Mouse (Mus musculus) olfactory bulb, adult 2 months (tissue): ENCODE results near the gene Gxylt2. TPM values are rescaled to one million over a fixed set of nuclear protein-coding genes. Genes with fewer than 3 reads are reported as not detected.

Source experiments
- H3K27ac ChIP-seq: fragments of 200-500 bp; 2 replicates; pipeline ENCODE4 v1.5.1; 2012; ENCODE audit warnings: low read depth, low read length; ENCODE audit not compliant: insufficient read depth
- H3K4me1 ChIP-seq: fragments of 200-500 bp; 2 replicates; pipeline ENCODE4 v1.6.1; 2012; ENCODE audit warnings: low read length; ENCODE audit not compliant: control insufficient read depth, insufficient read depth
- H3K4me3 ChIP-seq: fragments of 200-500 bp; 2 replicates; pipeline ENCODE4 v1.5.1; 2012; ENCODE audit warnings: mild to moderate bottlenecking, low read depth, low read length, moderate library complexity; ENCODE audit not compliant: insufficient read depth
- CTCF ChIP-seq: fragments of 200-500 bp; IDR thresholded peaks from 2 replicates; pipeline ENCODE4 v1.5.1; 2012; ENCODE audit warnings: low read depth, mild to moderate bottlenecking, low read length, moderate library complexity; ENCODE audit not compliant: insufficient read depth
- POLR2A ChIP-seq: fragments of 200-500 bp; IDR thresholded peaks from 2 replicates; pipeline ENCODE4 v1.6.1; 2012; ENCODE audit warnings: mild to moderate bottlenecking, low read depth, low read length, moderate library complexity; ENCODE audit not compliant: insufficient read depth
- WGBS: fragments of 180-500 bp; shearing (Covaris S2); methylation state at CpG from one replicate; pipeline ENCODE4 v1.1.7; 2018; 5-methylcytosine and 5-hydroxymethylcytosine counted together
- polyA plus RNA-seq: library from polyadenylated mRNA; stranded (reverse); fragments of >200 nt; gene quantifications from 2 replicates; pipeline ENCODE4 v1.2.4, GENCODE M21; 2012; ENCODE audit warnings: low replicate concordance; ENCODE audit not compliant: missing spikeins, insufficient read depth, insufficient read length

The Gxylt2 gene
- polyA plus RNA-seq, 1 experiment: not detected

DNA sequence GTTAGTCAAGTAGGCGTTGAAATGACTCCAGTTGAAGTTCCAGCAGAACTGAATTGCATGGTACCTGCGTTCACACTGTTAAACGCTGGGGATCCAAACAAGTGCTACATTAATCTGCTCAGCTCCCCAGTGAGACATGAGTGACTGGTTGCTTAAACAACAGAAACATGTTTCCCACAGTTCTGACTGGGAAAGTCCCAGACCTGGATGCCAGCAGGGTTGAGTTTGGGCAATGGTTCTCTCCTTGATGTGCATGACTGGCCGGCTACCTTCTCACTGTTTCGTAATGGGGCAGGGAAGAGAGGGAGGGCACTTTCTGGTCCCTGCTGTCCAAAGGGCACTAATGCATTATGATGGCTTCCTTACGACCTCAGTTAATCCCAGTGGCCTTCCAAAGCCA, 77.1 kb downstream of the Gxylt2 start:
- Histone ChIP-seq H3K27ac (no peak overlapping the region), H3K4me3 (no peak overlapping the region), H3K4me1 (peaks cover 9% of the 10 kb centered on the region)
- WGBS: 93% methylated on average over 6 of the region's 6 CpGs
- TF ChIP-seq CTCF (no peak), POLR2A (no peak)

DNA sequence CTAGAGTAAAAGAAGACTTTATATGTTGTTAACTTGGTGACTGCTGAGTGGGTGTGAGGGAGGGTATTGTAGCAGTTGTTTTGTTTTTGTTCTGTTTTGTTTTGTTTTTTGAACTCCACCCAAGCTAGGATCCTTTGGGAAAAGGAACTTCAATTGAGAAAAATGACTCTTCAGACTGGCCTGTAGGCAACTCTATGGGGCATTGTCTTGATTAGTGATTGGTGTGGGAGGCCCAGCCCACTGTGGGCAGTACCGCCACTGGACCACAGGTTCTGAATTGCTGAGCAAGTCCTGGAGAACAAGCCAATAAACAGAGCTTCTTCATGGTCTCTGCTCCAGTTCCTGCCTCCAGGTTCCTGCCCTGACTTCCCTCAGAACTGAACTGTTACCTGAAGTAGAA, 83.2 kb downstream of the Gxylt2 start:
- TF ChIP-seq CTCF (no peak), POLR2A (no peak)
- WGBS: 87% methylated on average over 1 of the region's 1 CpGs

DNA sequence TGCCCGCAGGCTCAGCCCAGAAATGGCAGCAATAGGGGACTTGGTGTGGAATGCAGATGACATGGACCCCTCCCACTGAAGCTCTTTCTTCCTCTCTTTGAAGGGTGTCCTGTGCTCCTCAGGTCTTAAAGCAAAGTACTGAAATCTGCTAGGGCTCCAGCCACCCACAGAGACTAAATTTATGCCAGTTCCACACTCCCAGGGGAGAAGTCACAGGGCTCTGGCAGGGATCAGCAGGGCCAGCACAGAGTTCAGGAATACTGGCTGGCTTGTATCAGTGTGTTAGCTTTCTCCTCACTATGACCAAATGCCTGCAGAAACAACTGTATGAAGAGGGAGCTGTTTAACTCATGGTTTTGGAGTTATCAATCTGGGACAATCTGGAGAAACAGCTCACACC, 84.6 kb downstream of the Gxylt2 start:
- TF ChIP-seq CTCF: no peak
- TF ChIP-seq POLR2A: no peak
- 90% methylated on average over 1 of the region's 1 CpGs for WGBS
- Histone ChIP-seq H3K4me1 (peaks cover 4% of the 10 kb centered on the region; the same call in 1 of the 2 replicates), H3K4me3 (no peak overlapping the region), H3K27ac (no peak overlapping the region)

More for the DNA sequence above, 83.2 kb downstream of the Gxylt2 start:
- H3K4me1 ChIP-seq: no peaks in the 10 kb centered on the region
- no peak overlapping the region for H3K27ac ChIP-seq
- H3K4me3 ChIP-seq: no peak overlapping the region

DNA sequence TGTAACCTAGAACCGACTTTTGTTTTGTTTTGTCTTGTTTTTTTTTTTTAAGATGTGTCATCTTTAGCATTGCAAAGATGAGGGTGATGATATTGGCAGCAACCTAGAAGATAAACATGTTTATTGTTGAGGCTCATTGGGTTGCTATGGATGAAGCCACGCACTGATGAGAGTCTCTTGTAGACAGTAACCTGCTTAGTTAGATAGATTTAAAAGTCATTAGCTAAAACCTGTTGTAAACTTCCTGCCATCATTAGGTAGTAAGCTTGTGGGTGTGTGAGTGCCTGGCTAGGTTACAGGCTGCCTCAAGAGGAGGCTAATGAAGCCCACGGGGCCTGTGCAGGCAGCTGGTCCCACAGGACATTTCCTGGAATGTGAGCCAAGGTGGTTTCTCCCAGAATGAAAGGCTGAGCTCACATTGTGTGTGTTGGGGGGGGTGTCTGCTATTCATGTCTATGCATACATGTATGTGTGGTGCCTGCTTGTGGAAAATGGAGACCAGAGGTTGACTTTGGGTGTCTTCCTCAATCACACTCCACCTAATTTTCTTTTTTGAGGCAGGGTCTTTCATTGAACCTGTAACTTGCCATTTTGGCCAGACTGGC, 87.6 kb downstream of the Gxylt2 start:
- H3K27ac ChIP-seq: no peak overlapping the region
- no peak overlapping the region for H3K4me3 ChIP-seq
- TF ChIP-seq POLR2A (no peak), CTCF (no peak)
- H3K4me1 ChIP-seq: peaks cover 7% of the 10 kb centered on the region; the same call in 1 of the 2 replicates
- 72% methylated on average over 3 of the region's 3 CpGs for WGBS

DNA sequence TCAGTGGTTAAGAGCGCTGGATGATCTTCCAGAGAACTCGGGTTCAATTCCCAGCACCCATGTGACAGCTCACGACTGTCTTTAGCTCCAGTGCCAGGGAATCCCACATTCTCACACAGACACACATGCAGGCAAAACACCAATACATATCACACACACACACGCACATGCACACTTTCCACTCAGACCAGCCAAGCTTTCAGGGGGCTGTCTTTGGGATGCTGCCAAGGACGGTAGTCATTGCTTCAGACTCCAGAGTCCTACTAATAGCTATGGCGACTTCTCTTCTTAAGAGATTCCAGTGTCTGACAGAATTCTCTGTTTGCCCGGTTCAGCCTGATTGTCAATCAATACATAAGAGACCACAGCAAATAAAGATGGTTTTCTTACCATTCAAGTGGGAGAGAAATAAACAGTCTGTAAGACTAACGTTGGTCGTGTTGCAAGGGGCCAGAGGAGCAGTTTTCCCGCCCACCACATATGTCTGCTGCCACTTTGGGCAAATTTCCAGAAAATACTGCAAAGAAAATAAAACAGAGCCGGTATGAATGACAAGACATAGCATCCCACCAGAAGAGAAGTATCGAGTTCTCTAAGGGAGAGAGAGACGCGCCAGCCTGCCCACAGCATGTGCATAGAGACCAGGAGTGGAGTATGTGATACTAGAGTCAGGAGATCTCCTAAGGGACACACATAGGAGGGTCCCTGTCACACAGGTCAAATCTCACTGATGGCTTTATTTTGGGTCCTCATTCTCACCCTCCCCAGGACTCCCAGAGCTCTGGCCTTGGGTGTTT, 88.6 kb downstream of the Gxylt2 start:
- 52% methylated on average over 14 of the region's 14 CpGs for WGBS
- peaks cover 7% of the 10 kb centered on the region; the same call in 1 of the 2 replicates for H3K4me1 ChIP-seq
- H3K27ac ChIP-seq: no peak overlapping the region
- no peak overlapping the region for H3K4me3 ChIP-seq
- TF ChIP-seq POLR2A: no peak
- no peak for TF ChIP-seq CTCF

DNA sequence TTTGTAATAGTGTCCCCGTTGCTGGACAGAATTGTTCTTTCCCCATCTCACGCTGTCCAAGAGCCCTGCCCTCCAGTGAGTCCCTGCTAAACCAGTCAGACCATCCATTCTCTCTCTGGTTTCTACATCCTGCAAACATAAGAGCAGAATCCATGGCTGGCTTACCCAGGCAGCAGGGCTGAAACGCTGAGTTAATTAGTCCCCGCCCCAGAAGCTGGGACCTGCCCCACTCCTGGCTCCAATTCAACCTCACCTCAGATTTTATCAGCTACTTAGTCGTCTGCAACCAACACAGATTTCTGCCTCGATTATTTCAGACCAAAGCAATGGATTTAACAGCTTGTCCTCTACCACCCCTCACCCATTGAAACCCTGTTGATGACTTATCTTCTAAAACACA, 91.3 kb downstream of the Gxylt2 start:
- Histone ChIP-seq H3K27ac (no peak overlapping the region), H3K4me1 (peaks cover 7% of the 10 kb centered on the region; the same call in 1 of the 2 replicates), H3K4me3 (no peak overlapping the region)
- TF ChIP-seq CTCF: no peak
- TF ChIP-seq POLR2A: no peak
- WGBS: 40% methylated on average over 6 of the region's 6 CpGs

DNA sequence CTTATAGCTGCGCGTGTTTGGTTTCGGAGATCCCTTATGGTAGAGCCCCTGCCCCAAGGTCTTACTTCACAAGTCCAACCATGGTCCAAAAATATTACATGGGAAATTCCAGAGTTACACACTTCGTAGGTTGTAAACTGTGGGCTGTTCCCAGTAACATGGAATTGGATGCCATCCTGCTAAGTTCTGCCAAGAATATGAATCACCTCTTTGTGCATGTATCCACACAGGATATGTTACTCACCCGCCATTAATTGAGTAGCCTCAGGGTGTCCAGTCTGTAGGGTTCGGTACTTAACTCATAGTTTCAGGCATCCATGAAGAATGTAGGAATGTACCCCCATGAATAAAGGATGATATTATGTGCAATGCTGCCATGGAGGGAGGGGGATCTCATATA, 94.8 kb downstream of the Gxylt2 start:
- peaks cover 6% of the 10 kb centered on the region; the same call in 1 of the 2 replicates for H3K4me1 ChIP-seq
- TF ChIP-seq CTCF (no peak), POLR2A (no peak)
- 82% methylated on average over 6 of the region's 6 CpGs for WGBS
- H3K27ac ChIP-seq: no peak overlapping the region
- no peak overlapping the region for H3K4me3 ChIP-seq

DNA sequence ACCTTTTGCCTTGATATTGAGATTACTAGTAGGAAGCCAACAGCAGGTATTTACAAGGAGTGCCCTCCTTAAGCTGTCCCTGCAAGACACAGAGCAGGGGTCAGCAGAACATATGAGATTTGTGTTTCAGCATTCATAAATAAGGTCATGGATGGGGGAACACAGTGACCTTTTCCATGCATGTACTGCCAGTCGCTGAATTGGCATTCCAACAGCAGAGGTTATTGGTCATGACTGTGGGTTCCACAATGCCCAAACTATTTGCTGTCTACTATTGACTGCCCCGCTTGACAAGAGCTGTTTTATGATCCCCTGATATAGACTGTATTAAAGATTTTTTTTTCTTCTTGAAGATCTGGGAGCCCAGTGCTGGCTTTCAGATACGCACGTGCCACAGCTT, 95.2 kb downstream of the Gxylt2 start:
- Histone ChIP-seq H3K4me1 (peaks cover 6% of the 10 kb centered on the region; the same call in 1 of the 2 replicates), H3K27ac (no peak overlapping the region), H3K4me3 (no peak overlapping the region)
- 93% methylated on average over 4 of the region's 4 CpGs for WGBS
- no peak for TF ChIP-seq POLR2A
- no peak for TF ChIP-seq CTCF

DNA sequence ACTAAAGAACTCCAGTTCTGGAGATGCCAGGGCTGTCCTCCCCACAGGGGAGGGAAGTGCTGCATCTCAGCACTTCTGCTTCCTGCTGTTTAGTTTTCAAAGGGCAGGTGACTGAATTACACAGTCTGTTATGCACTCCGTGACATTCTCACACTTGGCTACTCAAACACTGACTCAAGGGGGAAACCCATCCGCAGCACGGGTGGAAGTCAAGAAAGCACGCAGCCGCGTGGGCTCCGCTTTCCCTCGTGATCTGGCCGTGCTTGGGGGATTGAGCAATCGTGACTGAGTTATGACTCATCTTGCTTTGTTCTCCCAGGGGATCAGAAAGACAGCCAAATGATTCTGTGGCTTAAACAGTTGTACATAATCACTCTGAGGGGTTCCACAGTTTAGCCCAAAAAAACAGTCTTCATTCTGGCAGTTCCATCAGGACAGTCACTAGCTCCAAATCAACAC, 96.0 kb downstream of the Gxylt2 start:
- 24% methylated on average over 10 of the region's 10 CpGs for WGBS
- peaks cover 3% of the 10 kb centered on the region; the same call in 1 of the 2 replicates for H3K4me1 ChIP-seq
- H3K27ac ChIP-seq: peak overlapping the region; percentile 67
- TF ChIP-seq POLR2A (no peak), CTCF (no peak)
- no peak overlapping the region for H3K4me3 ChIP-seq
